Mouse (Mus musculus) hindbrain, postnatal 0 days (tissue): ENCODE measurements at regions not wholly inside any gene's neighbourhood (a gene's known extent, or its start where the extent isn't known, plus 50 kb on each side); places are given as distances from the start of the nearest gene placed in this dataset.

Source experiments
- ATAC-seq: fragments of 200-750 bp; cut with Nextera tagmentation; 2 replicates; pipeline ENCODE4 v1.8.0; 2017; ENCODE audit warnings: mild to moderate bottlenecking, moderate TSS enrichment, moderate library complexity
- DNase-seq: peaks from one replicate; pipeline ENCODE4 v3.0.0-alpha.2; 2015; ENCODE audit warnings: low spot score
- H3K27ac ChIP-seq: fragments of 300-500 bp; sonication (generic); 2 replicates; pipeline ENCODE4 v1.5.1; 2014; ENCODE audit warnings: mild to moderate bottlenecking
- H3K27me3 ChIP-seq: fragments of 300-500 bp; sonication (generic); 2 replicates; pipeline ENCODE4 v1.6.1; 2014; ENCODE audit warnings: low read length, mixed read lengths; ENCODE audit not compliant: insufficient read depth
- H3K36me3 ChIP-seq: fragments of 300-500 bp; sonication (generic); 2 replicates; pipeline ENCODE4 v1.6.1; 2014; ENCODE audit warnings: low read length, mixed read lengths; ENCODE audit not compliant: insufficient read depth
- H3K4me1 ChIP-seq: fragments of 300-500 bp; sonication (generic); 2 replicates; pipeline ENCODE4 v1.6.1; 2014; ENCODE audit warnings: antibody characterized with exemption, low read length, mixed read lengths; ENCODE audit not compliant: insufficient read depth
- H3K4me2 ChIP-seq: fragments of 300-500 bp; sonication (generic); 2 replicates; pipeline ENCODE4 v1.6.1; 2014; ENCODE audit warnings: low read depth, mild to moderate bottlenecking, low read length, moderate library complexity, mixed read lengths
- H3K4me3 ChIP-seq: fragments of 300-500 bp; sonication (generic); 2 replicates; pipeline ENCODE4 v1.5.1; 2014; ENCODE audit warnings: low read length
- H3K9ac ChIP-seq: fragments of 300-500 bp; sonication (generic); replicated peaks from 2 replicates; pipeline ENCODE4 v1.6.1; 2014; ENCODE audit warnings: mild to moderate bottlenecking, low read length, moderate library complexity, mixed read lengths
- H3K9me3 ChIP-seq: fragments of 300-500 bp; sonication (generic); 2 replicates; pipeline ENCODE4 v1.6.1; 2016; ENCODE audit warnings: low read length, mixed read lengths
- CTCF ChIP-seq: IDR thresholded peaks from 2 replicates; pipeline ENCODE4 v1.5.1; 2016; ENCODE audit warnings: antibody characterized with exemption, control low read depth, low read depth
- WGBS: fragments of 180-500 bp; shearing (Covaris S2); extraction: QIAGEN DNeasy Blood & Tissue Kit; methylation state at CpG from one replicate; pipeline ENCODE4 v1.1.7; 2014; 5-methylcytosine and 5-hydroxymethylcytosine counted together

- peak; percentile 40 for TF ChIP-seq CTCF
- Histone ChIP-seq H3K4me3 (no peak overlapping the region), H3K9me3 (no peaks in the 10 kb centered on the region), H3K36me3 (no peaks in the 10 kb centered on the region), H3K27ac (peak overlapping the region; percentile 41; the same call in 1 of the 2 replicates), H3K4me1 (peaks cover 17% of the 10 kb centered on the region), H3K4me2 (no peak overlapping the region), H3K27me3 (no peaks in the 10 kb centered on the region), H3K9ac (no peak overlapping the region)
- 0 out of 2 replicates have a peak, but pooled peaks have one; percentile 8 for ATAC-seq
- WGBS = 66% methylated on average over 6 of the region's 6 CpGs
- DNase-seq = no peak
Observed at GRCm38 (mm10) chr14:24875934-24876333, 389.0 kb downstream of the Rps24 start.

- Histone ChIP-seq H3K4me1 (peaks cover 17% of the 10 kb centered on the region), H3K27ac (peak overlapping the region; percentile 41; the same call in 1 of the 2 replicates), H3K9me3 (no peaks in the 10 kb centered on the region), H3K27me3 (no peaks in the 10 kb centered on the region), H3K4me3 (no peak overlapping the region), H3K9ac (no peak overlapping the region), H3K36me3 (no peaks in the 10 kb centered on the region), H3K4me2 (no peak overlapping the region)
- TF ChIP-seq CTCF = no peak
- ATAC-seq (peak; percentile 19; the same call in 1 of the 2 replicates), DNase-seq (peak; percentile 51)
- 57% methylated on average over 5 of the region's 5 CpGs for WGBS
Observed at GRCm38 (mm10) chr14:24876508-24876907, 389.6 kb downstream of the Rps24 start.

GRCm38 (mm10) chr14:24877853-24878252, 390.9 kb downstream of the Rps24 start:
- 72% methylated on average over 3 of the region's 3 CpGs for WGBS

DNA sequence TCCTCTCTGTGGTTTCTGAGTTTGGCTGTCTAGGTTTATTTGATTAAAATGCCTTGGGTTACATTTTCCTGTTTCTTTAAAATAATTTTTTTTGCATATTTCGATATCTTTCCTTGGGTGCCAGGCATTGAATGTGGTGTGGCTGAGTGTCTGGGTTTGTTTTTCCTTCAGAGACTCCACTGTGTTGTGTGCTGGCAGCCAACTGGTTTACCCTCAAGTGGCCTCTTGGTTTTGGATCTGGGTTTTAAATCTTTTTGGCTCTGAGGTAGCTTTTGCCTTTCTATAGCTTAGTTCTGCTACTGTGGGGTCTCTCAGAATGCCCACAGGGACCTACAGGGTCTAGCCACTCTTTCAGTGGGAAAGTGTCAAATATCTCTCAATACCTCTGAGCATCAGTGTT, 399.2 kb downstream of the Rps24 start:
- WGBS = 78% methylated on average over 1 of the region's 1 CpGs
- Histone ChIP-seq H3K9me3 (no peaks in the 10 kb centered on the region), H3K9ac (no peak overlapping the region), H3K27ac (no peak overlapping the region), H3K4me3 (no peak overlapping the region), H3K27me3 (no peaks in the 10 kb centered on the region), H3K36me3 (no peaks in the 10 kb centered on the region), H3K4me1 (no peaks in the 10 kb centered on the region), H3K4me2 (no peak overlapping the region)
- TF ChIP-seq CTCF = no peak
- DNase-seq = no peak
- ATAC-seq = no peak

More at GRCm38 (mm10) chr14:24877853-24878252, 390.9 kb downstream of the Rps24 start:
- Histone ChIP-seq H3K27me3 (no peaks in the 10 kb centered on the region), H3K9ac (no peak overlapping the region), H3K4me3 (no peak overlapping the region), H3K4me1 (peaks cover 17% of the 10 kb centered on the region), H3K9me3 (no peaks in the 10 kb centered on the region), H3K4me2 (no peak overlapping the region), H3K36me3 (no peaks in the 10 kb centered on the region), H3K27ac (no peak overlapping the region)
- DNase-seq (no peak), ATAC-seq (no peak)
- no peak for TF ChIP-seq CTCF

DNA sequence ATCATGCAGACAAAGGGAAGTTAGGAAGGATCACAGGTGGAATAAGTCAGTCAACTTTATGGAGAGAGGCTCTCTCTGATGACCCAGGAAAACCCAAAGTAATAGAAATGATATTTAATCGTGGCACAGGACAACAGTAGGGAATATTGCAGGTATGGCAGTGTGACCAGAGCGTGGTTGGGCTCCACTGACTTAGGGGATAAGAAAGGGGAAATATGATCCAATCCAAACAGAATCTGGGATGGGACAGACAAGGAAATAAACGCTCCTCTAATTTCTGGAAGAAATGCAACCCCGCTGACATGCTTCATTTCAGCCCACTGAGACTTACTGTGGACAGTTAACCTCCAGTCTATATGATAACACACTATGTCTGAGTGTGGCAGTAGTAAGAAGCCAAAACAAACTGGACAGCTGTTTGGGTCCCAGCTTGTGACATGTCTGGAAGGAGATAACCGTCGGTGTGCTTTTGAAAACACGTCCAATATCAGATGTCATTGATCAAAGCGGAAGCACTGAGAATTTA, 400.0 kb downstream of the Rps24 start:
- Histone ChIP-seq H3K27me3 (no peaks in the 10 kb centered on the region), H3K36me3 (no peaks in the 10 kb centered on the region), H3K4me2 (no peak overlapping the region), H3K4me3 (no peak overlapping the region), H3K9me3 (no peaks in the 10 kb centered on the region), H3K27ac (no peak overlapping the region), H3K4me1 (no peaks in the 10 kb centered on the region), H3K9ac (no peak overlapping the region)
- DNase-seq = no peak
- WGBS = 88% methylated on average over 8 of the region's 8 CpGs
- no peak for ATAC-seq
- TF ChIP-seq CTCF = no peak

- no peak for DNase-seq
- H3K9me3 ChIP-seq = no peaks in the 10 kb centered on the region
- no peak overlapping the region for H3K4me2 ChIP-seq
- H3K27me3 ChIP-seq = no peaks in the 10 kb centered on the region
- no peak for TF ChIP-seq CTCF
- no peaks in the 10 kb centered on the region for H3K4me1 ChIP-seq
- ATAC-seq = no peak
- 58% methylated on average over 2 of the region's 2 CpGs for WGBS
- no peaks in the 10 kb centered on the region for H3K36me3 ChIP-seq
- no peak overlapping the region for H3K9ac ChIP-seq
- H3K4me3 ChIP-seq = no peak overlapping the region
- no peak overlapping the region for H3K27ac ChIP-seq
Observed at GRCm38 (mm10) chr14:24890856-24891255, 403.9 kb downstream of the Rps24 start.

DNA sequence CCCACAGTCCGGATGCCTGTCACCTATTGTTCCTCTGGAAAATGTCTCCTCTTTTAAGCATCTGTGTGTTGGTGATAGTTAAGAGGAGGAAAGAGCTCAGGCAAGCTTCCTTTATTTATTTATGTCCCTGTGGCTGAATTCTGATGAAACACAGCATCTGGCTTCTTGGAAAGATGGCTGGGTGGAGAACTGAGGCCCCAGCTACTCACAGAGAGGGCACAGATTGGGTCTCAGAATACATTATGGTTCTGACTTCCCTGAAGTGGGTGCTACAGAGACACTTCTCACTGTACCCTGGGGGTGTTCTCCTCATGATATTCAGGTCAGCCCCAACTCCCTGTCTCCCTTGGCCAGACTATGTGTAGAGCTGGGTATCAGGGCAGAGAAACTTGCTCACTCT, 408.3 kb downstream of the Rps24 start:
- no peaks in the 10 kb centered on the region for H3K36me3 ChIP-seq
- H3K27ac ChIP-seq = no peak overlapping the region
- H3K4me3 ChIP-seq = no peak overlapping the region
- H3K27me3 ChIP-seq = no peaks in the 10 kb centered on the region
- no peak overlapping the region for H3K9ac ChIP-seq
- no peak for DNase-seq
- ATAC-seq = no peak
- H3K9me3 ChIP-seq = no peaks in the 10 kb centered on the region
- no peaks in the 10 kb centered on the region for H3K4me1 ChIP-seq
- H3K4me2 ChIP-seq = no peak overlapping the region
- no peak for TF ChIP-seq CTCF
- 70% methylated on average over 1 of the region's 1 CpGs for WGBS
